Mouse (Mus musculus) spleen, adult 18-20 months (tissue): ENCODE measurements around the gene Rbm47.

Experiments
- DNase-seq, 2 experiments: peaks; one replicate each; pipeline ENCODE4 v3.0.0; 2022; ENCODE audit warnings: mixed read lengths in 2 of 2

Gene Rbm47

DNA sequence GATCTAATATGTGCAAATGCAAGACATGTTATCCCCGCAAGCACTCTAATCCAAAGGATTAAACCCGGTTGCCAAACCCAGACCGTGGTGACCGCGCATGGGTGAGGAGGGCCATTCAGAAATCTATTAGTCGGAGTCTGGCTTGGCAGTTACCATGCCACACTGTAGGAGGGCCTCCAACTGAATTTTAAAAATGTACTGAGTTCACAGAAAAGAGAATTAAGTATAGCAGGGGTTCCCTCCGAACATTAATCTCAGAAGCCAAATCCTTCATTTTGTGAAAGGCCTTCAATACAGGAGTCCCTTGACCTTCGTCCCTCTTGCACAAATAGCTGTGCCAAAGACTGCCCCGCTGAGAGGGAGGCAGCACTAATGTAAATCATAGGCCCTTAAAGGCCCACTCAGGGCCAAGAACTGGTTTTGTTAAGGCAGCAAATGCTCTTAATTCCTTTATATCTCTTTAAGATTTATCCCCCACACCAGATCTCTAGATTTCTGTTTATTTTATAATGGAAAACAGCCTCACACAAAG is 16.4 kb downstream of the Rbm47 start:
- no peak for DNase-seq

DNA sequence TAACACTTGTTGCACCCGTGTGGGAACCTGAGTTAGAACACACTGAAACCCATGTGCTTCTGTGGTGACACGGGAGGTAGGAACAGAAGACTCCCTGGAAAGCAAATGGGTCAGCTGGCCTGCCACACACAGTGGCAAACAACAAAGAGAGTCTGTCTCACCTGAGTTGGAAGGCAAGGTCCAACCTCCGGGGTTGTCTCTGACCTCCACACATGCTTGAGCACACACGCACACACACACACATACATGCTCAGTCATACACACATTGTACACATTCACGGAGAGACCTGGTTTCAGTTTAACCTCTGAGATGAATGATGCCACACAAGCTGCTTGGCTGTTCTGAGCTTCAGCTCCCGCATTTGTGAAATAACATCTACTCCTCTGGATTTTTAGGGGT is 18.3 kb downstream of the Rbm47 start:
- DNase-seq, result no peak

DNA sequence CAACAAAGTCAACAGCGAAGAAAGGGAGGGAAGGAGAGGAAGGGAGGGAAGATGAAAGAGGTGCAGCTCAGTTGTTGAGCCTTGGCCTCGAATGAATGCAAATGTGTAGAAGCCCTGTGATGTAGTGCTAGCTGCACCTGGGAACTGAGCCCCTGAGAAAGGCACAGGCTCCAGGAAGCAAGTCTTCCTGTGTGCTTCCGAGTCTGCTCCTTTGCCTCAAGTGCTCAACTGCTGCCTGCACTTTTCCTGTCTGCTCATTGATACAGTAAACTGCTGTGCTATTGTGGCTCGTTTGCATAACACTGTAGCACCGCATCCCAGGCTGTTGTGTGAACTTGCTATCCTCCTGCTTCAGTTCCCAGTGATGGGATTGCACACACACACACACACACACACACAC is 19.4 kb downstream of the Rbm47 start:
- no peak for DNase-seq

DNA sequence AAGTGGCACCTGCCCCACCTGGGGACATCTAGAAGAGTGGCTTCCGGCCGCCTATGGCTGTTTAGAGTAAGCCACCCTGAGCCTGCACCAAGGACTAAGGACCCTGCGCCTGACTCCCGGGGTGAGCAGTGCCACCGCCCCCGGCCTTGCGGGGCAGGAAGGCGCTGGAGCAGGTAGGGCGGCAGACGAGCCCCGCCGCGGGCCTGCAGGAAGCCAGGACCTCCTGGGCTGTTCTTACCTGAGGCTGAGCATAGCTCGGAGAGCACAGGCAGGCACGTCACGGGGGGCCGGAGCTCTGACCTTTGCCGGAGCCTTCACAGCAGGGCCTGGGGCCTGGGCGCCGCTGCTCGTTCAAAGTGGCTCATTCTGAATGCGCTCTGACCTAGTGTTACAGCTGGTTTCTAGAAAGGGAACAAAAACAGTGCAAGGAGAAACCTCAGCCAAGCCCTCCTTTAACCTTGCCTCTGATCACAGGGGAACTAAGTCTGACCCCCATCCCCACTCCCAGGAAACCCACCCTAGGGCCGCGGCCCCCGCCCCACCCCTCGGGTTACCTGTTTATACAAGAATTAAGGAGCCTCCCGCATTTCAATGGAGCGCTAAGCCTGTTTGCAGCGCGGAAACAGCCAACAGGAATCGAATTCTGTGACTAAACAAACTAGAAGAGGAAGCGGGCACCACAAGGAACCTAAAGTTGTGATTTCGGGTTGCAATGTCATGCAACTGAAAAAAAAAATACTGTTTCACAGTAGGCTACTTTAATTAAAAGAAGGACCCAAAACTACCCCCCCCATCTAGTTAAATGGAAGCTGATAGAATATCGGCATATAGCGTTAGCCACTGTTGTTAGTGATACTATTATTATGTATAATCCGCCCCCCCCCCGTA is 21.4 kb downstream of the Rbm47 start:
- DNase-seq, result peak; percentile 32 to 54

DNA sequence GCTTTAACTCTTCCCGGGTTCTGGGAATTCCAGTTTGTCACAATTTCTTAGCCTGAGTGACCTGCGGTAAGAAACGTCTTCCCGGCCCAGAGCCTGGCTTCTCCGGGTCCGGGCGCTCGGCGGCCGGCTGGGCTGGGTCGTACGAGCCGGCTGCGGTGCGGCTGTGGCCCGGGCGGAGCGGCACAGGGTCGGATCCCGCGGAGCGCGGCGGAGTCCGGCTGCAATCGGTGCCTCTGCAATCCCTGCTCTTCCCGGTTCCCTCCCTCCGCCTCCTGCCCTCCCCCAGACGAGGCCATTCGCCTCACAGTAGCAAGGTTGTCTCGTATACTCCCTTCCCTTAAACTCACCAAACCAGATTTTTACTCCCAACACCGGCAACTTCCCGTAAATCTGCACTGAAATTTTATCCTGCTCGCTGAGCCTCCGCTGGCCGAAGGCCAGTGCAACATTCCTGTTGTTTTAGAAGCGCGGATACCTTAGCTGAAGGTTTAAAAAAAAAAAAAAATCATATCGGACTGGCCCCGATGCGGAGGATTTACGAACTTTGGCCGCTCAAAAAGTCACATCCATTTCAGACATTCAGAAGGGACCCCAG is 22.1 kb downstream of the Rbm47 start:
- DNase-seq, result peak in 1 of 2 experiments; percentile 42

DNA sequence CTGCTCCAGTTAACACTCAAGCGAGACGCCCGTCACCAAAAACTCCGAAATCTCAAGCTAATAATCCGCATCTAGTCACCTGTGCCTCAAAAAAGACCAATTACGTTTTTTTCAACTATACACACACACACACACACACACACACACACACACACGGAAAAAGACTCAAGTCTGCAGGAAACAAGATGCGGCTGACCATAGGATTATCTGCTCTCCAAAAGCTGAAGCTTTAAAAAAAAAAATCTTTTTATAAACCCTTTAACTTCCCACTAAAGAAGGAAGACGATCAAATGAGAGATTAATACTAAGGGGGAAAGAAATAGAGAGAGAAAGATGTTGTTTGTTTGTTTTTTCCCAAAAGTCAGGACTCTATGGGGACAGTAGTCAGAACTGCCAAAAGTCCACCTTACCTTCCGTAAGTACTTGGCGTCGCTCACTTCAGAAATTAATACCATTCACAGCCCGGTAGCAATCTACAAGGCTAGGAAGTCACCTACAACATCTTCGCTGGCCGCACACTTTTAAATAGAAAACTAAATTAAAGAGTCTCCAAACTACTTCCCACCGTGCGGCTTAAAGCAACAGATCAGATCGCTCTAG is 22.7 kb downstream of the Rbm47 start:
- no peak for DNase-seq

DNA sequence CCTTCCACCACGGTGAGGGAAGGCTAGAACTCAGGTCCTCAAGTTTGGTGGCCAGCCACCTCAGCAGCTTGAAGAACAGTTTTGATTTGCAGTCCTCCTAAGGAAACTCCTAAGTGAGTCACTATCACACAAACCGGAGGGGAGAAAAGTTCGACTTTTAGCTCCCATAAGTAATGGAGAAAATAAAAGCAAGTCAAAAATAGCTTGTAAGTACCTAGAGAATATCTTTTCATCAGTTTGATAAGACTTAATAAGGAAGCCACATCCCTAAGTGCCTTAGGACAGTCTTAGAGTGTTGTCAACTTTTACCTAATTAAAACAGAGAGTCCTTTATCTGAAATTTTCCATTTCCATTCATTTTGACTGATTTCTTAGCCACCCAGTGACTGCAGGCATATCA is 23.3 kb downstream of the Rbm47 start:
- DNase-seq, result no peak

DNA sequence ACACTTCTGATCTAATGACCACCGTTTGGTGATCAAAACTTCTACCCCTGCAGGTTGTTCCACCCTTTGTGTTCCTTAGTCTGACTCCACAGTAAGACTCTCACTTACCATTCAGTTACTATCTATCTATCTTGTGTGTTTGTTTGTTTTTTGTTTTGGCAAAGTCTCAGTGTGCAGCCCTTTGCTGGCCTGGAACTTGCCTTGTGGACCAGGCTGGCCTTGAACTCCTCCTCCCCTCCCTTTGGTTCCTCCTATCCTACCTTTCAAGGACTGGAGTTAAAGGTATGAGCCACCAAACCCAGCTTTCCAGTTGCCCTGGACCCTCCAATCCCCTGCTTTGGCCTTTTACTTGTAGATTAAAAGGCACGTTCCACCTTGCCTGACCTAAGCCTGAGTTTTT is 23.8 kb downstream of the Rbm47 start:
- DNase-seq, result no peak

DNA sequence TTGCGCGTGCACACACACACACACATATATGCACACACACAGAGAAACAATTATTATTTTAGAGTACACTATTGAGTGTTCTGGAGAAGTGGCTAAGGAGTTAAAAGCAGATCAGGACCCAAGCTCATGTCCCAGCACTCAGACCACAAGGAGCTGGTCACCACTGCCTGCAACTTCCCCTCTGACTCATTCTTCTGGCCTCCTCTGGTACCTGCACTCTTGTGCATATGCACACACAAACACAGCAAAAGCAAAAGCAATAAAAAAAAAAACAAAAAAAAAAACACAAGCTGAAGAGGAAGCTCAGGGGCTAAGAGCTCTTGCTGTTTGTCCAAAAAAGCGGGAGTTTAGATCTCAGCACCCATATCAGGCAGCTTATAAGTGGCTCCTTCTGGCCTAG is 25.6 kb downstream of the Rbm47 start:
- no peak for DNase-seq

DNA sequence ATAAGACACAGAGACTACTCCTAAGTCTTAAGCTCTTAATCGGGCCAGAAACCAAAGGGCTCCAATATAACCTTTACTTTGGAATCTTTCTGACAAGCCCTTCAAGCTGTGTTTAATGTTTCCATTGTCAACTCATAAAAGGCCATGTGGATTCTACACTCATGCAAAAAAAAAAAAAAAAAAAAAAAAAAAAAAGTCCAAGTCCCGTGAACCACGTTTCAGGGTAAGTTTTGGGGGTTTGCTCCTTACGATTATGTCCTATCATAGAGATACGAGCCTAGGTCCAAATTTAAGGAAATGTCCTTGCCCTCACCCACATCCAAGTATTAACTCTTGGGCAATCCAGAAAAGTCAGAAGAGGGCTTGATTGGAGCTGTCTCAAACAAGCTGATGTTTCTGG is 27.3 kb downstream of the Rbm47 start:
- no peak for DNase-seq

DNA sequence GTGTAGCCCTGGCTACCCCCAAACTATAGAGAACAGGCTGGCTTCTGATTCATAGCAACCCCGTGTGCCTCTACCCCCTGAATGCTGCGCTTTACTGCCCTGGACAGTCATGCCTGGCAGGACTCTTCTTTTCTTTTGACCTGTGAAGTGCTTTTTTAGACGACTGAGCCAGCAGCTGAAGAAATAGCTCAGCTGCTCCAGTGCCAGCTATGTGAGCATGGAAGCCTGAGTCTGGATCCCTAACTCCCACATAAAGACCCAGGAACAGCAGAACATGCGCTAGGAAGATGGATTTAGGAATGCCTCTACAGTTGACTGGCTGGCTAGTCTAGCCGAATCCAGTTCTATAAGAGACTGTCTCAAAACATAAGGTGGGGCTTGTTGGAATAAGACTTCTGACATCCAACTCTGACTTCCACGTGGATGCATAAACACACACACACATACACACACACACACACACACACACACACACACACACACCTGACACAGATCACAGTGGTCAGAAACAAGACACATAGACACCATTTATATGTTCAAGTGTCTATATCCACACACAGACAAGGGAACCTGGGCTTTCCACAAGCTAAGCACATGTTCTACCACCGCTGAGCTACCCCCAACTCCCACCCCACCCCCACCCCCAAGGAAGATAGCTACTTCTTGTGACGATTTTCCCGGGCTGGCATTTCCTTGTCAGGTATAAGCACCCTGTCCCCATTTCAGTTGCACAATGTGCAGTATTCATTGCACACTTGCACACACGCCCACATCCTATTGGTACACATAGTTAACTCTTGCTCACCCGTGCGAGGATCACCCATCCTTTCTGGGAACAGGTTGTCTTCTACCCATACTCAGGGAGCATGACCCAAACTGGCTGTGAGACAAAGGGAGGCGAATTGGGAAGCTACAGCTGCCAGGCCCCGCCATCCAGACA is 29.6 kb downstream of the Rbm47 start:
- DNase-seq, result no peak

DNA sequence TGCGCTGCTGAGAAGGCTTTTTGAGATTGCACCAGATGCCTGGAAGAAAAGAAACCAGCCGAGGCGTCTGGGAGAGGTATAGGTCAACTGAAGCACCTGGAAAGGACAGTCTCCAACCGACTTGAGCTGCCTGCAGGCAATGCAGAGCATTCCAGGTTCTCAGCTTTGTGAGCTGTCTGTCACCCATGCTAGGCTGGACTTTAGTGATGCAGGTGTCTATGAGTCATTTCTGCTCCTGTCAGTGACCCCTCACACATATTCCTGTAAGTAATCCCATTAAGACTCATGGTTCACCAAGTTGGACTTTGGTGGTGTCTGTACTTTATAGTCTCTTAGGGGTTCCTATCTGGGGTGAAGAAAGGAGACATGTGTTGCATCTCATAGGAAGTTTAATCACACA is 31.4 kb downstream of the Rbm47 start:
- DNase-seq, result no peak

DNA sequence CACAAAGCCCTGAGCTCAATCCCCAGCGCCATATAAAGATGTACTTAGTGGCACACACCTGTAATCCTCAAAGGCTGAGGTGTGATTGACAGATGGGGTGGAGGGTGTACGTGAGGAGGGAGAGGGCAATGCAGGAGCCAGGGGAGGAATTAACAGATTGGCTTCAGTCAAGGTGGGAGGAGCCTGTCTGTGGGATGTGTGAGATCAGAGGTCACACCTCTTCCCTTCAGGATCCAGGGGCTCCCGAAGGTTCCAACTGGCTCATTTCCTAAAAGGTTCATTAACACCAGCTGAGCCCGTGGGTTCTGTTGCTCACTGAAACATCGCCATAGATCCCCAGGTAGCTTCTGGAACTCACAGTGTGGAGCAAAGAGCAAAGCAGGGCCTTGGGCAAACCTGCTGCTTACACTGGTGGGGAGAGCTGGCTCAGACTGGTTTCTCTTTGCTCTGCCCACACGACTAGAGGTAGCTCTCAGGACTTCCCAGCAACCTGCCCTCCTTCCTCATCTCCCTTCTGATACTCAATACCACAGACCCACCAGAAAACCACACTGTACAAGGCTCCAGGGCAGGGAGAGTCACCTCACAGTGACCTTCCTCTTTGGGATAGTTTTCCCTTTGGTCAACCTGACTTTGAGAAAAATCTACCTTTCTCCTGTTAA is 33.2 kb downstream of the Rbm47 start:
- no peak for DNase-seq

DNA sequence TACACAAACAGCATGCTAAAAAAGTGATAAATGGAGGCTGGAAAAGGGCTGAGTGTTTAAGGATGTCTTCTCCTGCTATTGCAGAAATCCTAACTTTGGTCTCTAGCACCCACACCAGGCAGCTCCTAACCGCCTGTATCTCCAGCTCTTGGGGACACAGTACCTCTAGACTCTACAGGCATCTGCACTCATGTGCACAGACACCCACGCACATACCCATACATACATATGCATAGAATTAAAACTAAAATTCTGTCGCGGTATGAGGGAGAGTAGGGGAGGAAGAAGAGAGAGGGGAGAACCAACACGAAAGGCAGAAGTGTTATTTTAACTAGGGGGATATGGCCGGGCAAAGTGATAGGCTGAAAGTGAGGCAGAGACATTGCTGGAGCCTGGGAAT is 33.7 kb downstream of the Rbm47 start:
- DNase-seq, result no peak

DNA sequence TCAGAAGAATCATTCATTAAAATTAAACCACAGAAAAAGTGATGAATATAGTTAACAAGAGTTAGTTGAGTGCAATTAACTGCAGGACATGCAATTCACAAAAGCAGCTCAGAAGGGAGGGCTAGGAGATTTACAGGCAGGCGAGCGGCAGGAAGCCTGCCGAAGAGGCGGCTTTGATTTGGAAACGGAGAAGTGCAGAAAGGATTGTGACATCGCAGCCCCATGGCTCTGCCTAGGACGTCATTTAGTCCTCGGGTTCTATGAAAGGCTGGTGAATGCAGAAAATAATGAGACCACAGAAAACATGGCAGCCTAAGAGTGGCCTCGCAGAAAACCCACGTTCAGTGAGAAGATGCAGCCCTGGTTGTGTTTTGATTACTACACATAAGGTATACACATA is 34.3 kb downstream of the Rbm47 start:
- DNase-seq, result no peak

DNA sequence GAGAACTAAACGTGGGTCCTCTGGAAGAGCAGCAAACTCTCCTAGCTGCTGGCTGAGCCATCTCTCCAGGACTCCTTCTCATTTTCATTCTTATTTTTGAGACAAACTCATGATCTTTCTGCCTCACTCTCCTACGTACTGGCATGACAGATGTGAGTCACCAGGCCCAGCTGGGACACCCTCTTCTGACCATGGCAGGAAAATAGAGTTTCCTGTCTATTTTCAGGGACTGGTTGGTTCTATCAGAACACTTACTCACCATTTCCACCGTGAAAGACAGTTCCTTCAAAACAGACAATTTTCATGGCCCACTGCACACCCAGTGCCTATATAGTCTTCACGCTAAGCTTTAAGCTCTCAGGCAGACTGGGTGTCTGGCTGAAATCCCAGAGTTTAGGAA is 35.7 kb downstream of the Rbm47 start:
- no peak for DNase-seq

DNA sequence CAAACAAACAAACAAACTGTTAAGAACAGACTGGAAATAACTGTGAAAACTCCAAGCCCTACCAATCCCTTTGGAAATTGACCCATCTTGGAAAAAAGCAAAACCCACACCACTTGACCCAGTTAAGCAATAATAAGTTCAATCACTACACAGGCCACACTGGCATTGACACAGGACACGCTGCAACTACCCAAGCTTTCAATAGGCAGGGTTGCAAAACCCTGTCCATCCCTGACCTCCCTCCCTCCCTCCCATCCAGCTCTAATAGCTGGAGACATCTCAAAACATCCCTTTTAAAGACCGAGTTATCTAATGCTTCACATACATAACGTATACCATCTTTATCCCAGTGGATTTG is 37.1 kb downstream of the Rbm47 start:
- no peak for DNase-seq

DNA sequence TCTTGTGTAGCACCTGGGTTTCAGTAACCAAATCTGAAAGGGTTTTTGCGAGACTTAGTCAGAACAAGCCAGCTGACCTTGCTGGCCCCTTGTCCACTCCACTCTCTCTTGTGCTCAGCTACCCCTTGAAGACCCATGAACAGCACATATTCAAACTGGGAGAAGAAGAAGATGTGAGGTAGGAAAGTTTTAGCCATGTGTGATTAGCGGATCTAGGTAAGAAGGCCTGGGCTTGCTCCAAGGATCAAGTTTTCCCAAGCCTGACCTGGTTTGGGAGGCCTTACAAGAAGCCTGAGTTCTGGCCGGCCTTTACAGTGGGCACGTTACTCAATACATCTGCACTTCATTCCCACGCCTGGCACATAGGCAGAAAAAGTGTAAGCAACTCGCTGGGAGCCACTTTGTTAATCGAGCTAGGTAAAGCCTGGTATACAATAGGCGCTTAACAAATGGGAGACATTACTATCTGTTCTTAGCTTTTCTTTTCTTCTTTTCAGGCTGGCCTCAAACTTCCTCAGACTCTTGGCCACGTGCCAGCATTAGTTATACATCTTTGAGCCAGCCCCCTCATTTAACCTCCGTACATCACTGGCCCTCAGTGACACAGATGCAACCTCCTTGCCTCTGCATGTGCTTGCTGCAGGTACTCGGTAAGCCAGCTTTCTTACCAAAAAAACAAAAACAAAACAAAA is 37.6 kb downstream of the Rbm47 start:
- no peak for DNase-seq

DNA sequence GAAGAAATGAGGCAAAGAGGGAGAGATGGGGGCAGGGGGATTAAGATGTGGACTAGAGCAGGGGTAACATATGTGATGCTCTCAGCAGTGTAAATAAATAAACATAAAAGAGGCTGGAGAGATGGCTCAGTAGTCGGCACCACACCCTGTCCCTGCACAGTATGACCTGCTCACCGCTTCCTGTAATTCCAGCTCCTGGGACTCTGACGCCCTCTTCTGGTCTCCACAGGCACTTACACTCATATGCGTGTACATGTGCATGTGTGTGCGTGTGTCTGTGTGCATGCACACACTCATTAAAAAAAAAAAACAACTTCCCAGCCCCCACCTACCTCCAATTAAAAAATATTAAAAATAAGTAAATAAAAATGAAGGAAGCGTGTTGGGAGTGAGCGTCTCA is 38.3 kb downstream of the Rbm47 start:
- no peak for DNase-seq

DNA sequence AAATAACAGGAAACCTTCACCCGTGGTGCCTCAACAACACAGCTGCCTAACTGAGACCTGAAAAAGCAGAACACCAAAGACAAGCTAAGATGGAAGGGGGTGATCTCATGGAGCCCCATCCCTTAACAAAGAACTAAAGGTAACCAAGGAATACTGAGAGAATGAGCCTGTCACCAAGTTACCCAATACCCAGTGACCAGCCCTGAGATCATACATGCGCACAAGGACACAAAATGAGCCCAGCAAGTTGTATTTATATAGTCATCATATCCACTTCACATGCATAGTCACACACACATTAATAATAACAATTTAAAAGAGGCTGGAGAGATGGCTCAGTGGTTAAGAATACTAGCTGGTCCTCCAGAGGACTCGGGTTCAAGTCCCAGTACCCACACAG is 44.0 kb downstream of the Rbm47 start:
- DNase-seq, result no peak

DNA sequence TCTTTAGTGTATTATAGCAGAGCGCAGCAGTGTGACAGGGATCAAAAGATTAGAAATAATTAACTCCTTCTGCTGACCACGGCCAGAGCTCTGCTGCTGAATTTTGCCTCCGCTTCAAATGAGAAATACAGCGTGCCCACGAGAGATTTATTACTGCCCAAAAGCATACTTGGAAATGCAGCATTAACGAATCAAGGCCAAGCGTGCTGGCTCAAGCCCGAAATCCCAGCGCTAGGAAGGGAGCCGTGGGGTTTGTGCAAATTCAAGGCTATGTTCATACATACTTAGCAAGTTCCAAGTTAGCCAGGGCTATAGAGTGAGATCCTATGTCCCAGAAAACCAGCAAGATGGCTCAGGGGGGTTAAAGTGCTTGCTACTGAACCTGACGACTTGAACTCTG is 47.5 kb downstream of the Rbm47 start:
- DNase-seq, result no peak

DNA sequence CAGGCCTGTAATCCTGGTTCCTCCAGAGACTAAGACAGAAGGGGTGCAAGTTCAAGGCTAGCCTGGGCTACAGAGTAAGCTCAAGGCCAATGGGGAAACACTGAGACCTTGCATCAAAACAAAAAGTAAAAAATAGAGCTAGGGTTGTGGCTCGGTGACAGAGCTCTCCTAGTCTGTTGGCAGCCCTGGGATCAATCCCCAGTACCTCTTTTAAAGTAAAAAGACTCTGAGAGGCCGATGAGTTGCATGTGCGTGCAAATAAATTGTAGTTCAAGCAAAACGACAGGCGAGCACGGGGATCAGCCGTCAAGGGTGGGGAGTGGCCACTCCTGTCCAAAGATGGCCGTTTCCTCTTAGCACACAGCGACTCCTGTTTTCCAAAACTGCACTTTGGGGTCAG is 48.0 kb downstream of the Rbm47 start:
- no peak for DNase-seq
